Mouse (Mus musculus) myocyte (in vitro differentiated cells): ENCODE data around the gene Aff1. TPM values are rescaled to one million over a fixed set of nuclear protein-coding genes. Genes with fewer than 3 reads are reported as not detected.

Source experiments
- H3K27me3 ChIP-seq: one replicate; pipeline ENCODE4 v1.6.1; 2011; ENCODE audit not compliant: control insufficient read depth, insufficient read depth, insufficient read length
- H3K36me3 ChIP-seq: one replicate; pipeline ENCODE4 v1.6.1; 2011; ENCODE audit not compliant: control insufficient read depth, insufficient read depth
- H3K4me2 ChIP-seq: one replicate; pipeline ENCODE4 v1.6.1; 2011; ENCODE audit warnings: low read depth, control low read depth
- H3K4me3 ChIP-seq: one replicate; pipeline ENCODE4 v1.5.1; 2011; ENCODE audit warnings: mild to moderate bottlenecking, control low read depth, moderate library complexity
- H3K79me2 ChIP-seq: one replicate; pipeline ENCODE4 v1.6.1; 2011; ENCODE audit not compliant: control insufficient read depth, insufficient read depth
- H3ac ChIP-seq: one replicate; pipeline ENCODE4 v1.6.1; 2011; ENCODE audit not compliant: control insufficient read depth, insufficient read length
- CEBPB ChIP-seq: IDR thresholded peaks from 2 replicates; pipeline ENCODE4 v1.6.1; 2011; ENCODE audit warnings: mild to moderate bottlenecking, moderate library complexity; ENCODE audit not compliant: poor library complexity, insufficient read depth, severe bottlenecking
- E2F4 ChIP-seq: IDR thresholded peaks from one replicate; pipeline ENCODE4 v1.6.1; 2011; ENCODE audit warnings: mild to moderate bottlenecking, control low read depth, moderate library complexity; ENCODE audit not compliant: insufficient read depth
- MAX ChIP-seq: IDR thresholded peaks from one replicate; pipeline ENCODE4 v1.6.1; 2011; ENCODE audit warnings: low read depth, mild to moderate bottlenecking, control low read depth
- MYOD1 ChIP-seq, 3 experiments: IDR thresholded peaks; one replicate each; pipeline ENCODE4 v1.6.1; 2011; ENCODE audit warnings: control low read depth in 2 of 3, low read depth in 2 of 3, mild to moderate bottlenecking in 2 of 3, moderate library complexity in 1 of 3; ENCODE audit not compliant: insufficient read length in 2 of 3, control insufficient read depth in 1 of 3
- MYOG ChIP-seq, 3 experiments: IDR thresholded peaks; one replicate each; pipeline ENCODE4 v1.6.1; 2011; ENCODE audit warnings: control low read depth in 2 of 3, low read depth in 2 of 3, mild to moderate bottlenecking in 2 of 3; ENCODE audit not compliant: insufficient read length in 2 of 3, control insufficient read depth in 1 of 3, insufficient read depth in 1 of 3
- POLR2A ChIP-seq: IDR thresholded peaks from one replicate; pipeline ENCODE4 v1.6.1; 2011; ENCODE audit warnings: low read depth, mild to moderate bottlenecking, control low read depth, moderate library complexity; ENCODE audit not compliant: insufficient read length
- POLR2AphosphoS2 ChIP-seq: IDR thresholded peaks from one replicate; pipeline ENCODE4 v1.6.1; 2011; ENCODE audit warnings: low read depth, control low read depth; ENCODE audit not compliant: insufficient read length
- REST ChIP-seq: IDR thresholded peaks from one replicate; pipeline ENCODE4 v1.6.1; 2011; ENCODE audit warnings: mild to moderate bottlenecking, control low read depth, moderate library complexity; ENCODE audit not compliant: insufficient read depth, insufficient read length
- SRF ChIP-seq: IDR thresholded peaks from one replicate; pipeline ENCODE4 v1.6.1; 2011; ENCODE audit warnings: low read depth; ENCODE audit not compliant: control insufficient read depth, insufficient read length
- TCF12 ChIP-seq: IDR thresholded peaks from one replicate; pipeline ENCODE4 v1.6.1; 2011; ENCODE audit warnings: mild to moderate bottlenecking, control low read depth; ENCODE audit not compliant: poor library complexity, insufficient read depth, severe bottlenecking
- TCF3 ChIP-seq: IDR thresholded peaks from one replicate; pipeline ENCODE4 v1.6.1; 2011; ENCODE audit warnings: low read depth, control low read depth; ENCODE audit not compliant: insufficient read length
- USF1 ChIP-seq: IDR thresholded peaks from one replicate; pipeline ENCODE4 v1.6.1; 2011; ENCODE audit warnings: low read depth, mild to moderate bottlenecking, control low read depth, moderate library complexity
- polyA plus RNA-seq: library from polyadenylated mRNA; unstranded; fragments of >200 nt; fragmentation: generic; extraction: Trizol; gene quantifications from one replicate; pipeline ENCODE4 v1.2.1, GENCODE M21; 2012; ENCODE audit warnings: missing spikeins

Gene Aff1
- polyA plus RNA-seq, 1 experiment, result 16.4 TPM

- TF ChIP-seq E2F4, result no peak
- TF ChIP-seq POLR2A, result no peak
- TF ChIP-seq SRF, result no peak
- no peak for TF ChIP-seq TCF12
- TF ChIP-seq CEBPB, result no peak
- TF ChIP-seq POLR2AphosphoS2, result no peak
- TF ChIP-seq MYOD1 (IDR thresholded peaks at IDR 0.05; ENCODE audit: control insufficient read depth in 1 of 3, insufficient read length in 2 of 3, low read depth in 2 of 3), result no peak
- TF ChIP-seq TCF3, result no peak
- TF ChIP-seq MYOG (IDR thresholded peaks at IDR 0.05; ENCODE audit: control insufficient read depth in 1 of 3, insufficient read depth in 1 of 3, insufficient read length in 2 of 3, low read depth in 2 of 3), result no peak
- no peak for TF ChIP-seq REST
- no peak for TF ChIP-seq MAX
- TF ChIP-seq USF1, result no peak
- Histone ChIP-seq H3K4me3 (no peak overlapping the region), H3K36me3 (no peaks in the 10 kb centered on the region), H3K27me3 (no peaks in the 10 kb centered on the region), H3K79me2 (peaks cover 5% of the 10 kb centered on the region), H3K4me2 (no peak overlapping the region), H3ac (no peak overlapping the region)
Measured at GRCm38 (mm10) chr5:103740093-103740902, 48.1 kb downstream of the Aff1 start.

GRCm38 (mm10) chr5:103740903-103741246, 48.7 kb downstream of the Aff1 start:
- H3K27me3 ChIP-seq, result no peaks in the 10 kb centered on the region

GRCm38 (mm10) chr5:103741443-103741842, 49.3 kb downstream of the Aff1 start:
- H3K27me3 ChIP-seq, result no peaks in the 10 kb centered on the region
- H3K36me3 ChIP-seq, result no peaks in the 10 kb centered on the region
- no peak overlapping the region for H3ac ChIP-seq
- no peak overlapping the region for H3K4me3 ChIP-seq
- H3K79me2 ChIP-seq, result peaks cover 5% of the 10 kb centered on the region
- no peak overlapping the region for H3K4me2 ChIP-seq
- TF ChIP-seq E2F4 (no peak), POLR2A (no peak), TCF3 (no peak), POLR2AphosphoS2 (no peak), TCF12 (no peak), CEBPB (no peak), MYOD1 (IDR thresholded peaks at IDR 0.05; ENCODE audit: control insufficient read depth in 1 of 3, insufficient read length in 2 of 3, low read depth in 2 of 3) (no peak), MYOG (IDR thresholded peaks at IDR 0.05; ENCODE audit: control insufficient read depth in 1 of 3, insufficient read depth in 1 of 3, insufficient read length in 2 of 3, low read depth in 2 of 3) (no peak), SRF (no peak), MAX (no peak)

More at GRCm38 (mm10) chr5:103740903-103741246, 48.7 kb downstream of the Aff1 start:
- Histone ChIP-seq H3K79me2 (peaks cover 5% of the 10 kb centered on the region), H3ac (no peak overlapping the region), H3K4me3 (no peak overlapping the region), H3K36me3 (no peaks in the 10 kb centered on the region), H3K4me2 (no peak overlapping the region)
- no peak for TF ChIP-seq MYOG (IDR thresholded peaks at IDR 0.05; ENCODE audit: control insufficient read depth in 1 of 3, insufficient read depth in 1 of 3, insufficient read length in 2 of 3, low read depth in 2 of 3)
- TF ChIP-seq TCF3, result no peak
- no peak for TF ChIP-seq TCF12
- no peak for TF ChIP-seq MAX
- TF ChIP-seq POLR2A, result no peak
- TF ChIP-seq SRF, result no peak
- no peak for TF ChIP-seq USF1
- TF ChIP-seq POLR2AphosphoS2, result no peak
- TF ChIP-seq CEBPB, result no peak
- no peak for TF ChIP-seq MYOD1 (IDR thresholded peaks at IDR 0.05; ENCODE audit: control insufficient read depth in 1 of 3, insufficient read length in 2 of 3, low read depth in 2 of 3)
- TF ChIP-seq REST, result no peak
- TF ChIP-seq E2F4, result no peak

DNA sequence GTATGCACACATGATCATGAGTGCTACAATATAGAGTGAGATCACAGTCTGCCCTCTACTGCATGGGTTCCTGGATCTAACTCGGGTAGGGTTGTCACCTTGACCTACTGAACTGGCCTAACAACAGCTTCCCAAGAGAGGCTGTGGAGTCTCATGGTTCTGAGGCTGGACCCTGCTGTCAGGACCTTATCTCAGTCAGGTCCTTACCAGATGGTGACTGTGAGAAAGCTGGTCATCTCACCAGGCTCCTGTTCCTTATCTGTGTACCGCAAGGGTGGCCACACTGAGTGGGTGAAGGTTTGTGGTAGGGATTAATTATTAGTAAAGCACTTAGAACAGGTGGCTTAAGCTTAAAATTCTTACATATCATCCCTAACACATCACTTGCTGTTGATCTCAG, 49.8 kb downstream of the Aff1 start:
- Histone ChIP-seq H3K27me3 (no peaks in the 10 kb centered on the region), H3K36me3 (no peaks in the 10 kb centered on the region), H3K4me2 (no peak overlapping the region), H3ac (no peak overlapping the region), H3K79me2 (peaks cover 5% of the 10 kb centered on the region), H3K4me3 (no peak overlapping the region)
- TF ChIP-seq TCF12 (no peak), MYOG (IDR thresholded peaks at IDR 0.05; ENCODE audit: control insufficient read depth in 1 of 3, insufficient read depth in 1 of 3, insufficient read length in 2 of 3, low read depth in 2 of 3) (no peak), SRF (no peak), MAX (no peak), POLR2A (no peak), CEBPB (no peak), USF1 (no peak), E2F4 (no peak), MYOD1 (IDR thresholded peaks at IDR 0.05; ENCODE audit: control insufficient read depth in 1 of 3, insufficient read length in 2 of 3, low read depth in 2 of 3) (no peak), REST (no peak), TCF3 (no peak), POLR2AphosphoS2 (no peak)
